ENCODE assay signal across 8 mouse cellular contexts in the genomic region with DNA sequence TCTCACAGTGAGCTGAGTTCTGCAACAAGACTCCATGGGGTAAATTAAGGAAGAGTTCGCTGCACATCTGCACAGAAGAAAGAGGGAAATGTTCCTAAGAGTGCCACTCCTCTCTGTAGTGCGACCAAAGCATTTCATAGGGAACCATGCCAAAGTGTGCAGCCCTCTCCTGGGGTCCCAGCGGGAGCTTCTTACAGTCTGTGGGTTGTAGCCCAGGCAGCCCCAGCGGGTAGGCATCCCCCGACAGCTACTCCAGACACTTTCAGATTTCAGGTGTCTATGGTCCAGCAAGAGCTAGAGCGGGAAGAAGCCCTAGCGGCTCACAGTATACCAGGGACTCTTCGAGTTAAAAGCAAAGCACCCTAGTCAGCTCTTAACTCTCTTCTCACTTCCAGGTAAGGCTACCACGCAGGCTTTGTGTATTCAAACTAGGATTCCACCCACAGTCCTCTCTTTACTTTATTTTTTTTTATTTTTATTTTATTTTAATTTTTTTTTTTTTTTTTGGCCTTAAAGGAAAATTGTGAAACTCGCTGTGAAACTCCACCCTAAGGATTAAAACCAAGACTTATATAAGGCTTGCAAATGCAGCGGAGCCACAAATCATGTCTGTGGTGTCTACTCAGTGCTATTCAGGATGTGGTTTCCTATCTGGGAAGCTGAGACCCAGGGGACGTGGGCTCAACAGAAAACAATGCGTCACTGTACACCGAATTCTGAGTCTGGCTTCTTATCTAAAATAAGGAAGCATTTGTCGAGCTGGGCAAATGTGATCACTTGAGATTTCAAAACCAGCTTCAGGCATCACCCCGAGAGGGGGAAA.
A peak's percentile ranks its signal among the peaks of the same experiment; 100 is the strongest.
DNase-seq lines count a peak whose midpoint lies in the region; ATAC-seq and TF ChIP-seq lines count a peak whose summit lies in the region.

No protein-coding gene starts in this region.

- H3K9me3 ChIP-seq in liver, embryonic 14.5 days (ENCODE audit: control insufficient read depth, low read length): no peaks in the 10 kb centered on the region
- H3K9me3 ChIP-seq in liver, embryonic 12.5 days (replicated peaks): no peaks in the 10 kb centered on the region
- H3K9me3 ChIP-seq in embryonic facial prominence, embryonic 15.5 days (replicated peaks): no peaks in the 10 kb centered on the region
- no peaks in the 10 kb centered on the region for H3K9me3 ChIP-seq in forebrain, embryonic 14.5 days (replicated peaks; ENCODE audit: control insufficient read depth, low read length)

- no peak for ATAC-seq in liver, embryonic 14.5 days (ENCODE audit: insufficient read depth)
- ATAC-seq in liver, embryonic 12.5 days: no peak
- ATAC-seq in embryonic facial prominence, embryonic 15.5 days (ENCODE audit: insufficient number of reproducible peaks, low FRiP score, low TSS enrichment, low read depth): no peak
- ATAC-seq in megakaryocyte, adult 5-6 weeks (ENCODE audit: poor library complexity, severe bottlenecking): peak; percentile 38; the same call in 1 of the 2 replicates
- ATAC-seq in forebrain, embryonic 14.5 days: no peak

- no peaks in the 10 kb centered on the region for H3K4me1 ChIP-seq in liver, embryonic 14.5 days (replicated peaks; ENCODE audit: control insufficient read depth in 2 of 2, insufficient read depth in 2 of 2, low read length in 1 of 2)
- 0 out of 2 replicates have a peak, but pooled peaks cover 5% of the 10 kb centered on the region for H3K4me1 ChIP-seq in liver, embryonic 12.5 days
- H3K4me1 ChIP-seq in embryonic facial prominence, embryonic 15.5 days: peaks cover 49% of the 10 kb centered on the region
- peaks cover 3% of the 10 kb centered on the region; the same call in 1 of the 2 replicates for H3K4me1 ChIP-seq in forebrain, embryonic 14.5 days (ENCODE audit: control insufficient read depth, insufficient read depth, low read length)

- H3K4me3 ChIP-seq in liver, embryonic 14.5 days (ENCODE audit: insufficient read depth in 1 of 2, low read depth in 2 of 2, low read length in 2 of 2): no peak overlapping the region
- no peak overlapping the region for H3K4me3 ChIP-seq in liver, embryonic 12.5 days
- H3K4me3 ChIP-seq in embryonic facial prominence, embryonic 15.5 days (replicated peaks): no peak overlapping the region
- no peak overlapping the region for H3K4me3 ChIP-seq in forebrain, embryonic 14.5 days (ENCODE audit: low read depth, low read length)

- H3K9ac ChIP-seq in liver, embryonic 14.5 days (replicated peaks): no peak overlapping the region
- H3K9ac ChIP-seq in liver, embryonic 12.5 days: no peak overlapping the region
- H3K9ac ChIP-seq in embryonic facial prominence, embryonic 15.5 days: no peak overlapping the region
- H3K9ac ChIP-seq in forebrain, embryonic 14.5 days (ENCODE audit: low read length): no peak overlapping the region

- peak in 2 of 3 experiments; percentile 9 to 26 for DNase-seq in liver, embryonic 14.5 days (ENCODE audit: low read depth in 3 of 3, low spot score in 3 of 3)
- peak; percentile 47 for DNase-seq in T-cell, adult 2 months (ENCODE audit: low spot score)
- DNase-seq in cerebellum, postnatal 25 days: no peak
- DNase-seq in frontal cortex, postnatal 25 days (ENCODE audit: low spot score in 2 of 2): no peak
- DNase-seq in forebrain, embryonic 14.5 days (ENCODE audit: low spot score): no peak

- H3K36me3 ChIP-seq in liver, embryonic 14.5 days (replicated peaks; ENCODE audit: control insufficient read depth, insufficient read depth, low read depth): no peaks in the 10 kb centered on the region
- H3K36me3 ChIP-seq in liver, embryonic 12.5 days: no peaks in the 10 kb centered on the region
- H3K36me3 ChIP-seq in embryonic facial prominence, embryonic 15.5 days: no peaks in the 10 kb centered on the region
- H3K36me3 ChIP-seq in forebrain, embryonic 14.5 days (ENCODE audit: control insufficient read depth, insufficient read depth, low read length): no peaks in the 10 kb centered on the region

- H3K4me2 ChIP-seq in liver, embryonic 14.5 days (ENCODE audit: low read depth): no peak overlapping the region
- no peak overlapping the region for H3K4me2 ChIP-seq in liver, embryonic 12.5 days
- H3K4me2 ChIP-seq in embryonic facial prominence, embryonic 15.5 days (replicated peaks): no peak overlapping the region; the same call in 1 of the 2 replicates
- H3K4me2 ChIP-seq in forebrain, embryonic 14.5 days (ENCODE audit: low read length): no peak overlapping the region

- no peaks in the 10 kb centered on the region for H3K27me3 ChIP-seq in liver, embryonic 14.5 days (ENCODE audit: control insufficient read depth, insufficient read depth, low read length)
- peaks cover 26% of the 10 kb centered on the region for H3K27me3 ChIP-seq in liver, embryonic 12.5 days (replicated peaks)
- H3K27me3 ChIP-seq in embryonic facial prominence, embryonic 15.5 days: no peaks in the 10 kb centered on the region
- H3K27me3 ChIP-seq in forebrain, embryonic 14.5 days (replicated peaks; ENCODE audit: control insufficient read depth, insufficient read depth, low read length): no peaks in the 10 kb centered on the region

- TF ChIP-seq EP300 in liver, embryonic 14.5 days (IDR thresholded peaks at IDR 0.05; ENCODE audit: low read depth): no peak

- 20% methylated on average over 16 of the region's 16 CpGs for WGBS in liver, embryonic 14.5 days (ENCODE audit: insufficient replicate concordance)
- WGBS in liver, embryonic 12.5 days (ENCODE audit: insufficient replicate concordance): 30% methylated on average over 16 of the region's 16 CpGs
- 34% methylated on average over 16 of the region's 16 CpGs for WGBS in embryonic facial prominence, embryonic 15.5 days
- 67% methylated on average over 16 of the region's 16 CpGs for WGBS in forebrain, embryonic 14.5 days

- no peak overlapping the region for H3K27ac ChIP-seq in liver, embryonic 14.5 days
- no peak overlapping the region for H3K27ac ChIP-seq in liver, embryonic 12.5 days
- H3K27ac ChIP-seq in embryonic facial prominence, embryonic 15.5 days (replicated peaks): peak overlapping the region; percentile 68
- no peak overlapping the region for H3K27ac ChIP-seq in forebrain, embryonic 14.5 days (ENCODE audit: low read depth, low read length)

- TF ChIP-seq CTCF in liver, embryonic 14.5 days (IDR thresholded peaks at IDR 0.05; ENCODE audit: low read depth): no peak

Comparison
In these comparisons a context has a peak if more than half of its experiments do, and no peak if none do; other contexts are left out.
1. DNase-seq: peak in liver, embryonic 14.5 days (2 of 3) and T-cell, adult 2 months (single experiment); none in cerebellum, postnatal 25 days (0 of 2), frontal cortex, postnatal 25 days (0 of 2) and forebrain, embryonic 14.5 days (single experiment).